Mouse (Mus musculus) liver, adult 10 weeks (tissue): ENCODE results near the gene Mest. TPM values are rescaled to one million over a fixed set of nuclear protein-coding genes. Genes with fewer than 3 reads are reported as not detected.

Experiments used
- polyA plus RNA-seq: library from polyadenylated mRNA; stranded (reverse); fragments of 350-450 nt; fragmentation: Illumina TruSeq; extraction: RNeasy Lipid Tissue Mini Kit (QIAGEN cat#74804); gene quantifications from one replicate; pipeline ENCODE4 v1.2.3, GENCODE M21; 2014; ENCODE audit warnings: low read depth, low replicate concordance

The Mest gene
- polyA plus RNA-seq = 3.8 TPM

DNA sequence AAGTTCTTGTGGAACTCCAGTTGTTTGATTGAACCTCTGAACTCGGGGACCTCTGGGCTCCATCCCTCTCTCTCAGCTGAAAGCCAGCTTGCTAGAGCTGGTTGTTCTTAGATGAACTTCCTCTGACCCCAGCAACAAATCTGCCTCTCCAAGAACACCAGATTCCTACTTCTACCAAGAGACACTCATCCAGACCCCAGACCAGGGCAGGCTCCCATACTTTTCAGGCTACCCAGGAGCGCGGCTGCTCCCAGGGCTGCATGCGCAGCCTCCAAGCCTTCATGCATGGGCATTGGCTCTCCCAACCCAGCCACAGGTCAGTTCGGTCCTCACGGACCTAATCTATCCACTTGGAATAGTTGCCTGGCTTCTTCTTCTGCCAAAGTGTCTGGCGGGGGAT is at the start of gene Mest:
Gene Mest (plus strand): TSS at position 217 of the 400 bp plus-strand sequence.

DNA sequence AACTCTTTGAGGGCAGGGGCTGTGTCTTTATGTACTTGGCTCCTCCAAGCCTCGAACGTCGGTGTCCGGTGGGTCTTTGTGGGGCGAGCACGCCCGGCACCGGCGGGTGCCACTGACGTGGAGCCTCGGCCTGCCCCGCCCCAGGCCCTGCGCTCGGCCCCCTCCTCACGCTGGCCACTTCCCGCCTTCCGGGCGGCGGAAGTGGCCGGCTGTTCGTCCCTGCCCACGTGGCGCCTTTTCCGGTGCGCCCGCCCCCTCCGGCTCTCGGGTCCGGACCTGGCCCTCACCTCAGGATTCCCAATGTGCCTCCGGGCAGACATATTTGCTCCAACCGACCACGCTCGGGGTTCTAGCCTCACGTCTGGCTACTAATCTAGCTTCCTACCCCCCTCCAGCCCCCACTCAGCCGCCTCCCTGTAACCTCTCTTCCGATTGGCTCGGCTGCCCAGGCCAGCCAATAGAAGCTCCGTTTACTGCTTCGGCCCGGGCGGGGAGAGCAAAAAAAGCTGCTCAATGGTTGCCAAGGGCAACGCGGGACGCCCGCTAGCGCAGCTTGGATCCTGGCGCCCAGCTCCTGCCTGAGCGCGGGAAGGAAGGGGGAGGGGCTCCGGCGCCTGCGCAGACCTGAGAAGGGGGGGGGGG is 29.9 kb upstream of the Mest start, which contains the start of gene Cep41:
Gene Cep41 (minus strand): TSS at position 400 of the 642 bp plus-strand sequence.

Other genes with a start within 250 kb of the Mest start
- 17.3 TPM for gene Tmem209, start 213.8 kb upstream of the Mest start, polyA plus RNA-seq
- not detected for gene Ssmem1, start 213.7 kb upstream of the Mest start, polyA plus RNA-seq
- not detected for gene Cpa2, start 182.0 kb upstream of the Mest start, polyA plus RNA-seq
- not detected for gene Cpa4, start 155.2 kb upstream of the Mest start, polyA plus RNA-seq
- not detected for gene Cpa5, start 112.5 kb upstream of the Mest start, polyA plus RNA-seq
- gene Cpa1, start 84.3 kb upstream of the Mest start, polyA plus RNA-seq = not detected
- gene Cep41, start 29.8 kb upstream of the Mest start, polyA plus RNA-seq = 3.1 TPM
- 26.9 TPM for gene Copg2, start 173.2 kb downstream of the Mest start, polyA plus RNA-seq
- gene Tsga13, start 192.0 kb downstream of the Mest start, polyA plus RNA-seq = not detected
- gene Klf14, start 235.5 kb downstream of the Mest start, polyA plus RNA-seq = not detected